Mouse (Mus musculus) liver, embryonic 14.5 days (tissue): ENCODE data around the gene Mapk10. TPM values are rescaled to one million over a fixed set of nuclear protein-coding genes. Genes with fewer than 3 reads are reported as not detected.

Source experiments
- ATAC-seq: fragments of 200-750 bp; cut with Nextera tagmentation; 2 replicates; pipeline ENCODE4 v1.8.0; 2017; ENCODE audit warnings: moderate number of reproducible peaks, mild to moderate bottlenecking, moderate library complexity; ENCODE audit not compliant: insufficient read depth
- DNase-seq, 3 experiments: peaks; one replicate each; pipeline ENCODE4 v3.0.0-alpha.2; 2012 to 2013; ENCODE audit warnings: low read depth in 3 of 3, low spot score in 3 of 3
- H3K27ac ChIP-seq: fragments of 300-500 bp; sonication (generic); 2 replicates; pipeline ENCODE4 v1.5.1; 2014; ENCODE audit warnings: moderate library complexity, mild to moderate bottlenecking, control low read depth, inconsistent platforms
- H3K27me3 ChIP-seq: fragments of 300-500 bp; sonication (generic); 2 replicates; pipeline ENCODE4 v1.6.1; 2014; ENCODE audit warnings: mild to moderate bottlenecking, low read length, moderate library complexity; ENCODE audit not compliant: control insufficient read depth, insufficient read depth
- H3K36me3 ChIP-seq: fragments of 300-500 bp; sonication (generic); replicated peaks from 2 replicates; pipeline ENCODE4 v1.6.1; 2014; ENCODE audit warnings: low read depth; ENCODE audit not compliant: control insufficient read depth, insufficient read depth
- H3K4me1 ChIP-seq, 2 experiments: fragments of 200-500 bp in 1 of 2; fragments of 300-500 bp in 1 of 2; sonication (generic) in 1 of 2; replicated peaks; 2 replicates each; pipeline ENCODE4 v1.6.1; 2012 to 2014; ENCODE audit warnings: antibody characterized with exemption in 1 of 2, inconsistent platforms in 1 of 2, low read length in 1 of 2; ENCODE audit not compliant: control insufficient read depth in 2 of 2, insufficient read depth in 2 of 2
- H3K4me2 ChIP-seq: fragments of 300-500 bp; sonication (generic); 2 replicates; pipeline ENCODE4 v1.6.1; 2014; ENCODE audit warnings: low read depth, mild to moderate bottlenecking, control low read depth, moderate library complexity
- H3K4me3 ChIP-seq, 2 experiments: fragments of 200-500 bp in 1 of 2; fragments of 300-500 bp in 1 of 2; sonication (generic) in 1 of 2; 2 replicates each; pipeline ENCODE4 v1.5.1; 2012 to 2014; ENCODE audit warnings: low read depth in 2 of 2, low read length in 2 of 2, mild to moderate bottlenecking in 2 of 2, control low read depth in 1 of 2, inconsistent platforms in 1 of 2, moderate library complexity in 1 of 2; ENCODE audit not compliant: insufficient read depth in 1 of 2
- H3K9ac ChIP-seq: fragments of 300-500 bp; sonication (generic); replicated peaks from 2 replicates; pipeline ENCODE4 v1.6.1; 2014; ENCODE audit warnings: mild to moderate bottlenecking, control low read depth, moderate library complexity
- H3K9me3 ChIP-seq: fragments of 300-500 bp; sonication (generic); 2 replicates; pipeline ENCODE4 v1.6.1; 2016; ENCODE audit warnings: low read length, mixed read lengths; ENCODE audit not compliant: control insufficient read depth
- CTCF ChIP-seq: IDR thresholded peaks from 2 replicates; pipeline ENCODE4 v1.5.1; 2016; ENCODE audit warnings: antibody characterized with exemption, low read depth, control low read depth
- EP300 ChIP-seq: IDR thresholded peaks from 2 replicates; pipeline ENCODE4 v1.6.1; 2016; ENCODE audit warnings: antibody characterized with exemption, low read depth
- WGBS: fragments of 180-500 bp; shearing (Covaris S2); extraction: QIAGEN DNeasy Blood & Tissue Kit; methylation state at CpG from one replicate; pipeline ENCODE4 v1.1.7; 2014; ENCODE audit not compliant: insufficient replicate concordance; 5-methylcytosine and 5-hydroxymethylcytosine counted together
- polyA plus RNA-seq, 2 experiments: library from polyadenylated mRNA; depleted of rRNA in 1 of 2; stranded (reverse) in 1 of 2; unstranded in 1 of 2; fragments of >200 nt; fragmentation: Nextera tagmentation in 1 of 2; extraction: Ambion mirVana in 1 of 2; gene quantifications; 2 replicates each; pipeline versions ENCODE4 v1.2.1 to v1.2.3; 2012 to 2014

Gene Mapk10
- polyA plus RNA-seq (2012; rRNA removed) (0.01 and 0.04 TPM in 2 replicates), polyA plus RNA-seq (2014; fragmentation: Nextera tagmentation; extraction: Ambion mirVana) (not detected in 2 replicates)

DNA sequence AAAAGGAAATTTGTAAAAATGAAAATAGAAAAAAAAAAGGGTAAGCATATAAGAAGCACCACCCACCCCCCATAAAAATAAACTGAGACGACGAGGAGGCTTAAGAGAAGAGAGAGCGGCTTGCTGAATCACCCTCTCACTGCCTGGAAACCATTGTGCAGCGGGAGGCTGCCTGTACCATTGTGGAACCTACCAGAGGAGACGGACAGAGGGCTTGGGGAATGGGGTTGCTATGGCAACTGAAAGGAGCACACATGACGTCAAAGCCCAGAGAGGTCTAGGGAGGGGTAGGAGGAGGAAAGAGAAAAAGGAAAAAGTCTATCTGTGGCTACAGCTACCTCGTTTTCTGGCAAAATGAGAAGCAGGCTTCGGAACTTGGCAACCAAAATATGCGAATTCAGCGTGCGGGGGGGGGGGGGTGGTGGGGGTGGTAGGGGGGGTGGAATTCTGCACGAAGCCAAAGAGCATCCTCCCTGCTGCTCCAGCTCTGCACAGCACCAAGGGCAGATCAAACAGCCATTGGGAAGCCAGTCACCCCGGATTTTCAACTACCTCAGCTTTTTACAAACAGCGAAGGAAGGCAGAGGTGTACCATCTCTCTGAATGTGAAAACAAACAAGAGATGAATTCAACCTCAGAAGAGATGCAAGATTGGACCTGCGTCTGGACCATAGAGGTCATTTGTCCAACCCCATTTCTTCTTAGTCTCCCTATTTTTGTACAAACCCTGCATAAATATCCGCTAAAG is at the start of gene Mapk10:
Gene Mapk10, minus strand, starts transcription at position 234 of the 748 bp plus-strand sequence.
- DNase-seq (peak in 1 of 3 experiments; percentile 1), ATAC-seq (no peak)
- WGBS: 9% methylated on average over 15 of the region's 16 CpGs
- Histone ChIP-seq H3K27me3 (no peaks in the 10 kb centered on the region), H3K36me3 (no peaks in the 10 kb centered on the region), H3K4me3 (no peak within 1 kb of the TSS), H3K9ac (no peak within 1 kb of the TSS), H3K4me2 (no peak within 1 kb of the TSS), H3K27ac (no peak within 1 kb of the TSS), H3K4me1 (no peaks in the 10 kb centered on the region), H3K9me3 (no peaks in the 10 kb centered on the region)
- no peak for TF ChIP-seq EP300
- TF ChIP-seq CTCF: no peak

DNA sequence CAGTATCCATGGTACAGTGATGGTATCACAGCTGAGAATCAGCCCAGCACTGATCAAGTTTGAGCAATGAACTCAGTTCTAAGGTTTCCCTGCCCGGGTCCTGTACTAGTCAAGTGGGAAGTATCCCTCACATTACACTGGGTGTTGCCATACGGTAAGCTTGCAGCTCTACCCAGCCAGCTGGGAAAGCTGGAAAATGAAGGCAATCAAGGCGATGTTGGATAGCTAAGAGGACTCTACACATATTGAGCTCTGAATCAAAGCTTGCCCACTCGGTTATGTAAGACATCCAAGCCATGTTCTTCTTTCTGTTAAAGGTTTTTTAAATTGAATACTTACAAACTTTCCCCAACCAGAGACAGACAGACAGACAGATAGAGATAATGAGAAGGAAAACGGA is 45.0 kb upstream of the Mapk10 start:
- H3K27ac ChIP-seq: no peak overlapping the region
- no peak overlapping the region for H3K9ac ChIP-seq
- TF ChIP-seq CTCF: no peak
- TF ChIP-seq EP300: no peak
- H3K4me3 ChIP-seq: no peak overlapping the region
- no peaks in the 10 kb centered on the region for H3K36me3 ChIP-seq
- WGBS: 61% methylated on average over 5 of the region's 5 CpGs
- ATAC-seq (no peak), DNase-seq (no peak)
- no peaks in the 10 kb centered on the region for H3K27me3 ChIP-seq
- H3K9me3 ChIP-seq: no peaks in the 10 kb centered on the region
- H3K4me1 ChIP-seq: no peaks in the 10 kb centered on the region
- H3K4me2 ChIP-seq: no peak overlapping the region

DNA sequence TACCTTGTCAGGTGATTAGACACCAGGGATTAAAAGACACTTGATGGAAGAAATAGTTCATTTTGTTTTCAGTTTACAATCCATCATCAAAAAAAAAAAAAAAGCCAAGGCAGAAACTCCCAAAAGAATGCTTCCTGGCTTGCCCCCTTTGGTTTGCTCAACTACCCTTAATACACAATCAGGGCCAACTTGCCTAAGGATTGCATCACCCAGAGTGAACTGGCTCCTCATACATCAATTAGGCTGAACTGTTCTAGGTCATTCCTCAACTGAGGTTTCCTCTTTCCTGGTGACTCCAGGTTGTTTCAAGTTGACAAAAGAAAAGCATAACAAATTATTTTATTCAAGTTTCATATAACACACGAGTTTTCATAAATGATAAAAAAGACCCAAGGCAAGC is 31.3 kb upstream of the Mapk10 start:
- Histone ChIP-seq H3K4me3 (no peak overlapping the region), H3K4me1 (no peaks in the 10 kb centered on the region), H3K27ac (no peak overlapping the region), H3K36me3 (no peaks in the 10 kb centered on the region), H3K27me3 (no peaks in the 10 kb centered on the region), H3K4me2 (no peak overlapping the region), H3K9me3 (no peaks in the 10 kb centered on the region), H3K9ac (no peak overlapping the region)
- ATAC-seq (no peak), DNase-seq (no peak)
- TF ChIP-seq CTCF: no peak
- no peak for TF ChIP-seq EP300
- WGBS: 31% methylated on average over 1 of the region's 1 CpGs

DNA sequence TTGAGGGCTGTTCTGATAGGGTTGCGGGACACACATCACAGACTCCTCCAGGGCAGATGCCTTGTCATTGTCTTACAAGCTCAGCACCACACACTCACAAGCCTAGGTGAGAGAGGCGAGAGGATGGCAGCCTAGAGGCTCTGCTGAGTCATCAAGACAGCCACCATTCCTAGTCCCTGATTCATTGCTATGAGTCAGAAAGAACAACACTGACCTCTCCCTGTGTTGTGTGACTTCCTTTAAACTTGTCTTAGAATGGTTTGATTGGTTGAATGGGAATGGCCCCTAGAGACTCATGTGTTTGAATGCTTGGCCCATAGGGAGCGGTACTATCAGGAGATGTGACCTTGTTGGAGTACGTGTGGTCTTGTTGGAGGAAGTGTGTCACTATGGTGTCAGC is 20.7 kb upstream of the Mapk10 start:
- no peak for DNase-seq
- Histone ChIP-seq H3K4me3 (no peak overlapping the region), H3K4me2 (no peak overlapping the region), H3K9ac (no peak overlapping the region), H3K27ac (no peak overlapping the region), H3K9me3 (no peaks in the 10 kb centered on the region), H3K4me1 (no peaks in the 10 kb centered on the region), H3K27me3 (no peaks in the 10 kb centered on the region), H3K36me3 (no peaks in the 10 kb centered on the region)
- no peak for ATAC-seq
- 52% methylated on average over 4 of the region's 4 CpGs for WGBS
- TF ChIP-seq CTCF (no peak), EP300 (no peak)

DNA sequence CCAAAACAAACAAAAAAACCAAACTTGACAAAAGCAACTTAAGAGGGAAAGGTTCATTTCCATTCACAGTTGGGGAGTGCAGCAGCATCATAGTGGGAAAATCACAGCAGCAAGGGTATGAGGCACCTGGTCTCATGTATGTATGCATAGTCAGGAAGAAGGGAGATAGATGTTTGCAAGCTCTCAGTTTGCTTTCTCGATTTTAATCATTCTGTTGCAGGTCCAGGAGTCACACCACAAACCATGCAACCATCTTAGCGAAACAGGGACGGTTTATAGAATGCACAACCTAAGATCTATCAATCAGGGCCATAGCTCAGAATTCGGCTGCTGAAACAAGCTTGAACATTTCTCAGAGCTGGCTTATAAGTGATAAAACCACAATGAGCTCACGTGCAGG is 19.2 kb upstream of the Mapk10 start:
- ATAC-seq: no peak
- no peaks in the 10 kb centered on the region for H3K9me3 ChIP-seq
- H3K27me3 ChIP-seq: no peaks in the 10 kb centered on the region
- no peak for TF ChIP-seq EP300
- no peak for TF ChIP-seq CTCF
- no peak overlapping the region for H3K27ac ChIP-seq
- H3K36me3 ChIP-seq: no peaks in the 10 kb centered on the region
- H3K4me2 ChIP-seq: no peak overlapping the region
- H3K4me1 ChIP-seq: no peaks in the 10 kb centered on the region
- no peak for DNase-seq
- H3K9ac ChIP-seq: no peak overlapping the region
- 49% methylated on average over 5 of the region's 5 CpGs for WGBS
- H3K4me3 ChIP-seq: no peak overlapping the region
